Mouse (Mus musculus) A20 (cell line): Measurements from ENCODE around the gene Olfr770.
"Not testable (repeated sequence)": the region's sequence is repeated elsewhere in the genome, so short reads cannot be mapped to it uniquely, and the experiment has no call there.

Experiments
- DNase-seq: peaks from one replicate; pipeline ENCODE4 v3.0.0-alpha.2; 2011; ENCODE audit warnings: low read depth, low spot score

Olfr770 gene

GRCm38 (mm10) chr10:129138898-129139297 lies at the start of gene Olfr770:
Gene Olfr770, minus strand, starts transcription at chr10:129138998.
- no peak for DNase-seq

- not testable (repeated sequence) for DNase-seq
These were observed 48.5 kb upstream of the Olfr770 start, which contains the start of gene Olfr773 for GRCm38 (mm10) chr10:129187319-129187718. Gene Olfr773, minus strand, starts transcription at chr10:129187419.

GRCm38 (mm10) chr10:129177821-129178220 lies 39.0 kb upstream of the Olfr770 start, which contains the start of gene Olfr772:
Gene Olfr772, minus strand, starts transcription at chr10:129177921.
- not testable (repeated sequence) for DNase-seq

GRCm38 (mm10) chr10:129164651-129165050 lies 25.9 kb upstream of the Olfr770 start, which contains the start of gene Olfr771:
Gene Olfr771, minus strand, starts transcription at chr10:129164751.
- no peak for DNase-seq

GRCm38 (mm10) chr10:129117761-129118160 lies 21.0 kb downstream of the Olfr770 start, which contains the start of gene Olfr769:
Gene Olfr769, minus strand, starts transcription at chr10:129117861.
- no peak for DNase-seq

- no peak for DNase-seq
These were observed 23.7 kb downstream of the Olfr770 start for GRCm38 (mm10) chr10:129115146-129115545.

GRCm38 (mm10) chr10:129101231-129101630 lies 37.6 kb downstream of the Olfr770 start:
- DNase-seq: no peak

- DNase-seq: no peak
These were observed 39.5 kb downstream of the Olfr770 start, which contains the start of gene Olfr768 for GRCm38 (mm10) chr10:129099275-129099674. Gene Olfr768, minus strand, starts transcription at chr10:129099375.

GRCm38 (mm10) chr10:129082810-129083209 lies 56.0 kb downstream of the Olfr770 start, which contains the start of gene Olfr767:
Gene Olfr767, minus strand, starts transcription at chr10:129082910.
- DNase-seq: not testable (repeated sequence)
